Mouse (Mus musculus): ENCODE measurements around the gene Smg6. TPM values are rescaled to one million over a fixed set of nuclear protein-coding genes. Genes with fewer than 3 reads are reported as not detected.

The Smg6 gene
- polyA plus RNA-seq, 1 experiment, result 25.3 TPM

DNA sequence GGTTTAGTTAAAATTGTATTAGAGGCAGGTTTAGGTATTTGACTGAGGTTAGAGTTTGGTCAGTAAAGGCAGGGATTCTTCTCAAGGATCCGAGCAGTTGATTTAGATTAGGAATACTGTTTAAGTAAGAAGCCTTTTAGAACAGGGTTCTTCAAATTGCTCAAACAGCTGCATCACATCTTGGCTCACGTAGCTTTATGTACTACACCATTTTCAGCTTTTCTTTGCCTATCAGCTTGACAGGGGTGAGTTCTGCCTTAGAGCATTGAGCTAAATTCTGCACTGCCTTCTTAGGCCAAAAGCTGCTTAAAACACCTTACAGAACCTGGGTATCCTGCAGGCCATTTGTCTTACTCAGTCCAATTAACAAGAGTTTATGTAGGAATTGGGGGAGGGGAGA is 92.2 kb downstream of the Smg6 start:
- H3K9ac ChIP-seq (ENCODE audit: low read depth, poor library complexity, severe bottlenecking), result no peak overlapping the region
- H3K9me3 ChIP-seq (replicated peaks; ENCODE audit: control insufficient read depth, insufficient read depth, low read length, poor library complexity, severe bottlenecking), result no peaks in the 10 kb centered on the region
- H3K27ac ChIP-seq (ENCODE audit: insufficient read depth, low read length), result no peak overlapping the region
- TF ChIP-seq CTCF (IDR thresholded peaks at IDR 0.05; ENCODE audit: low read depth, low read length) (no peak), EP300 (IDR thresholded peaks at IDR 0.05; ENCODE audit: insufficient read depth, low read depth, low read length) (no peak), POLR2A (IDR thresholded peaks at IDR 0.05; ENCODE audit: insufficient read depth, low read length) (no peak)
- H3K36me3 ChIP-seq (ENCODE audit: control insufficient read depth, insufficient read depth, low read length, poor library complexity, severe bottlenecking), result no peaks in the 10 kb centered on the region
- H3K4me1 ChIP-seq (ENCODE audit: control insufficient read depth, insufficient read depth, low read length), result peaks cover 5% of the 10 kb centered on the region
- H3K27me3 ChIP-seq (ENCODE audit: control insufficient read depth, insufficient read depth, low read length, poor library complexity, severe bottlenecking), result no peaks in the 10 kb centered on the region
- H3K4me3 ChIP-seq (ENCODE audit: low read depth, low read length), result no peak overlapping the region

DNA sequence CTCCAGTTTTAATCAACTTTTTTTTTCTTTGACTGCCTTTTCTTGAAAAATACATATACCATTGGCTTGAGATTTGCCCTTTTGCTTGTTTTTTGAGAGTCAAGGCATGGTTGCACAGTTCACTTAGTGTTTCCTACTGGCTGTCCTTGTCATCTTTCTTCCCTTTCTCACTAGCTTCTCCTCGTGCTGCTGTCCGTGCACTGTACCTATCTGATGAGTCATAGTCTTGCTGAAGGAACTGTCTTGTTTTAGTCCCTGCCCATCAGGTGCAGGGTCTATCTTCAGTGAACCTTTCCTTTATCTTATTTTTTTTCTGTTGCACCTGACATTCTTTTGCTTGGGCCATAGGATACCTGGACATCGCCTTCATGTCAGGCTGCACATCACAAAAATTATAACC is 101.4 kb downstream of the Smg6 start:
- Histone ChIP-seq H3K9me3 (replicated peaks; ENCODE audit: control insufficient read depth, insufficient read depth, low read length, poor library complexity, severe bottlenecking) (no peaks in the 10 kb centered on the region), H3K9ac (ENCODE audit: low read depth, poor library complexity, severe bottlenecking) (no peak overlapping the region), H3K4me3 (ENCODE audit: low read depth, low read length) (no peak overlapping the region), H3K4me1 (ENCODE audit: control insufficient read depth, insufficient read depth, low read length) (no peaks in the 10 kb centered on the region), H3K27ac (ENCODE audit: insufficient read depth, low read length) (no peak overlapping the region), H3K27me3 (ENCODE audit: control insufficient read depth, insufficient read depth, low read length, poor library complexity, severe bottlenecking) (no peaks in the 10 kb centered on the region), H3K36me3 (ENCODE audit: control insufficient read depth, insufficient read depth, low read length, poor library complexity, severe bottlenecking) (no peaks in the 10 kb centered on the region)
- TF ChIP-seq POLR2A (IDR thresholded peaks at IDR 0.05; ENCODE audit: insufficient read depth, low read length) (no peak), CTCF (IDR thresholded peaks at IDR 0.05; ENCODE audit: low read depth, low read length) (no peak), EP300 (IDR thresholded peaks at IDR 0.05; ENCODE audit: insufficient read depth, low read depth, low read length) (no peak)

DNA sequence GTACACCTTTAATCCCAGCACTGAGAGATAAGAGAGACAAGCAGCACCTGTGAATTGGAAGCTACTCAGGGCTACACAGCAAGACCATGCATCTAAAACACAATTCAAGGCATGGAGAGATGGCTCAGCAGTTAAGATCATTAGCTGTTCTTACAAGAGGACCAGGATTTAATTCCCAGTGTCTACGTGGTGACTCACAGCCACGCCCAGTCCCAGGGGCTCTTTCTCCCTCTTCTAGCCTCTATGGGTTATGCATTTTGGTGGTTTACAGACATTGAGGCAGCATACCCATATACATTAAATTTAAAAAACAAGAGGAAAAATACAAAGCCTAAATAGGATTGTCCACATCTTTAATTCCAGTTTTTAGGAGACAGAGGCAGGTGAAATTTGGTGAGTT is 102.0 kb downstream of the Smg6 start:
- Histone ChIP-seq H3K27ac (ENCODE audit: insufficient read depth, low read length) (no peak overlapping the region), H3K4me1 (ENCODE audit: control insufficient read depth, insufficient read depth, low read length) (no peaks in the 10 kb centered on the region), H3K27me3 (ENCODE audit: control insufficient read depth, insufficient read depth, low read length, poor library complexity, severe bottlenecking) (no peaks in the 10 kb centered on the region), H3K9ac (ENCODE audit: low read depth, poor library complexity, severe bottlenecking) (no peak overlapping the region), H3K36me3 (ENCODE audit: control insufficient read depth, insufficient read depth, low read length, poor library complexity, severe bottlenecking) (no peaks in the 10 kb centered on the region), H3K9me3 (replicated peaks; ENCODE audit: control insufficient read depth, insufficient read depth, low read length, poor library complexity, severe bottlenecking) (no peaks in the 10 kb centered on the region), H3K4me3 (ENCODE audit: low read depth, low read length) (no peak overlapping the region)
- TF ChIP-seq CTCF (IDR thresholded peaks at IDR 0.05; ENCODE audit: low read depth, low read length) (no peak), POLR2A (IDR thresholded peaks at IDR 0.05; ENCODE audit: insufficient read depth, low read length) (no peak), EP300 (IDR thresholded peaks at IDR 0.05; ENCODE audit: insufficient read depth, low read depth, low read length) (no peak)

DNA sequence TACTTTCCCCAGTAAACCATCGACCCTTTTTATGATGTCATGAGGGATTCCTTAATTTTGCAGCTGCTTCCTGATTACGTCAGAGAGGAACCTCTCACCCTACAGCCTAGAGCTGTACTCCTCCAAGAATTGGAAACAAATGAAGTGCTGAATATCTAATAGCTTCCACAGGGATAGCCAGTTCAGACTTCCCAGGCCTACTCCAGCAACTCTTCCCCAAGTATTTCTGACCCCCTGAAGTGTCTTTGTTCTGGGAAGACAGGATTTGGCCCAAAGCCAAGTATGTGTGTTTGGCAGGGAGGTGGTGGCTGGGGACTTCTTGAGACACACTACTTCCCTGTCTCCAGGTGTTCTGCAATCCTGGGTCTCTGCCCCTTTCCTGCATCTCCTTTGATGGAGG is 105.6 kb downstream of the Smg6 start:
- Histone ChIP-seq H3K9ac (ENCODE audit: low read depth, poor library complexity, severe bottlenecking) (no peak overlapping the region), H3K4me3 (ENCODE audit: low read depth, low read length) (no peak overlapping the region), H3K9me3 (replicated peaks; ENCODE audit: control insufficient read depth, insufficient read depth, low read length, poor library complexity, severe bottlenecking) (no peaks in the 10 kb centered on the region), H3K27me3 (ENCODE audit: control insufficient read depth, insufficient read depth, low read length, poor library complexity, severe bottlenecking) (no peaks in the 10 kb centered on the region), H3K4me1 (ENCODE audit: control insufficient read depth, insufficient read depth, low read length) (no peaks in the 10 kb centered on the region), H3K36me3 (ENCODE audit: control insufficient read depth, insufficient read depth, low read length, poor library complexity, severe bottlenecking) (no peaks in the 10 kb centered on the region), H3K27ac (ENCODE audit: insufficient read depth, low read length) (no peak overlapping the region)
- TF ChIP-seq EP300 (IDR thresholded peaks at IDR 0.05; ENCODE audit: insufficient read depth, low read depth, low read length) (no peak), CTCF (IDR thresholded peaks at IDR 0.05; ENCODE audit: low read depth, low read length) (no peak), POLR2A (IDR thresholded peaks at IDR 0.05; ENCODE audit: insufficient read depth, low read length) (no peak)

DNA sequence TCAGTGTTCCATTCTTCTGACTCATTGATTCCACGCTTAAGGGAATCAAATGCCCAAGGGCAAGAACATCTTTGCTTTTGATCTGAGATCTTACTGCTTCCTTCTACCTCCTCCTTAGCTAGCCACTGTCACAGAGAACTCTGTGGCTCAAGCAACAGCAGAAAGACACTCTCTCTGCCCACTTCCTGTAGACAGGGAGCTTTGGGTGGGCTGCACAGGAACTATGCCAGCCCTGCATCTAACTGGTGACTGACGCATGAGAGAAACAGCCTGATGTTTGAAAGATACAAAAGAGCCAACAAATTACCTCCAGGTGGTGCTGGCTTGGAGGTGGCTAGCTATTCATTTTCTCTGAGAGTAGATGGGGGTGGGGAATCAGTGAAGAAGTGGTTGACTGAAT is 107.3 kb downstream of the Smg6 start:
- Histone ChIP-seq H3K27me3 (ENCODE audit: control insufficient read depth, insufficient read depth, low read length, poor library complexity, severe bottlenecking) (no peaks in the 10 kb centered on the region), H3K9ac (ENCODE audit: low read depth, poor library complexity, severe bottlenecking) (no peak overlapping the region), H3K9me3 (replicated peaks; ENCODE audit: control insufficient read depth, insufficient read depth, low read length, poor library complexity, severe bottlenecking) (no peaks in the 10 kb centered on the region), H3K27ac (ENCODE audit: insufficient read depth, low read length) (no peak overlapping the region), H3K36me3 (ENCODE audit: control insufficient read depth, insufficient read depth, low read length, poor library complexity, severe bottlenecking) (no peaks in the 10 kb centered on the region), H3K4me3 (ENCODE audit: low read depth, low read length) (no peak overlapping the region), H3K4me1 (ENCODE audit: control insufficient read depth, insufficient read depth, low read length) (no peaks in the 10 kb centered on the region)
- TF ChIP-seq EP300 (IDR thresholded peaks at IDR 0.05; ENCODE audit: insufficient read depth, low read depth, low read length) (no peak), POLR2A (IDR thresholded peaks at IDR 0.05; ENCODE audit: insufficient read depth, low read length) (no peak), CTCF (IDR thresholded peaks at IDR 0.05; ENCODE audit: low read depth, low read length) (no peak)

DNA sequence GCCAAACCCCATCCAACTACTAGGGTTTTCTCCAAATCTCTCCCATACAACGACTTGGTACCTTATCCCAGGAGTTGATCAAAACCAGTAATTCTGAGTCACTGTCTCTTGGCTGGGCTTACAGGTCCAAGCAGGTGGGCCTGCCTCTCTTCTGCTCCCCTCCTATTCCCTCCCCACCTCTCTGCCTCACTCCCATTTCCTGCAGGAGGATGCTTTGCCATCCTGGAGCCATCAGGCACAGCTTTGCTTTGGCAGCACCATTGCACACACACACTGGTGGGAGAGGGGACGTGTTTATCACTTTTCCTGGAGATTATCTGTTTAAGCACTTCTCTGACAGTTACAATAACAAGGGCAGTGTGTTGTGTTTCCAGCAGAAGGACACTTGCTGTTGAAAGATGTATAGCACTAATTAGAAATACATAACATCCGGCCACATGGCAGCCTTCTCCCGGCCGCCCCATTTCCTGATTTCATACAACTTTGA is 108.0 kb downstream of the Smg6 start:
- no peak overlapping the region for H3K4me3 ChIP-seq (ENCODE audit: low read depth, low read length)
- H3K9ac ChIP-seq (ENCODE audit: low read depth, poor library complexity, severe bottlenecking), result no peak overlapping the region
- H3K36me3 ChIP-seq (ENCODE audit: control insufficient read depth, insufficient read depth, low read length, poor library complexity, severe bottlenecking), result no peaks in the 10 kb centered on the region
- TF ChIP-seq EP300 (IDR thresholded peaks at IDR 0.05; ENCODE audit: insufficient read depth, low read depth, low read length) (no peak), CTCF (IDR thresholded peaks at IDR 0.05; ENCODE audit: low read depth, low read length) (no peak), POLR2A (IDR thresholded peaks at IDR 0.05; ENCODE audit: insufficient read depth, low read length) (no peak)
- no peak overlapping the region for H3K27ac ChIP-seq (ENCODE audit: insufficient read depth, low read length)
- H3K27me3 ChIP-seq (ENCODE audit: control insufficient read depth, insufficient read depth, low read length, poor library complexity, severe bottlenecking), result no peaks in the 10 kb centered on the region
- no peaks in the 10 kb centered on the region for H3K4me1 ChIP-seq (ENCODE audit: control insufficient read depth, insufficient read depth, low read length)
- H3K9me3 ChIP-seq (replicated peaks; ENCODE audit: control insufficient read depth, insufficient read depth, low read length, poor library complexity, severe bottlenecking), result no peaks in the 10 kb centered on the region

All from ES-Bruce4 (cell line).